Comparison of ENCODE assay signal across 7 mouse cellular contexts in the genomic region with DNA sequence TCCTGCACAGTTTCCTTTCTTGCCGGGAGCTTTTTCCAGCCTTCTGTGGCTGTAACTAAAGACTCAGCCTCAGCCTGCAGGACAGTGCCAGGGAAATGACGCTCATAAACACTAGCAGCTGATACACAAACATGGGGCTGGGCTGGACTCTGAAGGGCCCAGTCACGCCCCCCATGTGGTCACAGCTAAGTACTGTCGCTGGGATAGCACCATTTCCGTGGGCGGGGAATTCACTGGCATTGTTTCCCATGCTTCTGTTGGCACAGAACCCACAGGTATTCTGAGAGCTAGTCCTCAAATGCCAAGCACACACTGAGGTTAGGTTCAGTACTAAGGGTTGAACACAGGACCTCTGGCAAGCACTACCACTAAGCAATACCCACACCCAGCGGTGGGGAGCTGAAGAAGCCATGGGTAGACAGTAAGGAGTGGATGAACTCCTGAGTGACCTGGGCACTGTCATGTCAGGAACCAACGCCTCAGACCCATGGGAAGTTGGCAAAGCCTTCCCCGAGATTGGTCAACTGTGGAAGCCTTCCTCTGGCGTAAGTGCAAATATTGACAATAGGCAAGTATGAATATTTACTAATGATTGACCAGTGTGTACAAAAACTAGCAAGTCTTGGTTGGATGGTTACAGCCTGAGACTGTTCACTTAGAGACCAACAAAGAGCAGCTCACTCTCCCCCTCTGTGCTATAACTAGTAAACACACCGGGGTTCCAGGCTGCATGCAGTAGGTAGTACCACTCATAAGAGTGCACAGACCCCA. TPM values are rescaled to one million over a fixed set of nuclear protein-coding genes. Genes with fewer than 3 reads are reported as not detected.
A peak's percentile ranks its signal among the peaks of the same experiment; 100 is the strongest.
DNase-seq lines count a peak whose midpoint lies in the region; ATAC-seq and TF ChIP-seq lines count a peak whose summit lies in the region.

No protein-coding gene starts in this region.

- TF ChIP-seq CTCF in gastrocnemius, adult 2 months (IDR thresholded peaks at IDR 0.05): peak; percentile 47

- H3K4me1 ChIP-seq in neural tube, embryonic 15.5 days: peaks cover 39% of the 10 kb centered on the region

- WGBS in neural tube, embryonic 15.5 days: 52% methylated on average over 11 of the region's 11 CpGs

- no peaks in the 10 kb centered on the region for H3K9me3 ChIP-seq in neural tube, embryonic 15.5 days (replicated peaks)

- peaks cover 22% of the 10 kb centered on the region for H3K36me3 ChIP-seq in neural tube, embryonic 15.5 days

- intact Hi-C loops in gastrocnemius, adult 2 months (cut with DNase I): no loop called here

- H3K9ac ChIP-seq in neural tube, embryonic 15.5 days (replicated peaks): no peak overlapping the region

- H3K27ac ChIP-seq in gastrocnemius, adult 2 months: peak overlapping the region; percentile 76
- no peak overlapping the region for H3K27ac ChIP-seq in neural tube, embryonic 15.5 days (replicated peaks)

- H3K27me3 ChIP-seq in neural tube, embryonic 15.5 days (replicated peaks): no peaks in the 10 kb centered on the region

- peak overlapping the region; percentile 40 for H3K4me3 ChIP-seq in gastrocnemius, adult 2 months
- no peak overlapping the region for H3K4me3 ChIP-seq in neural tube, embryonic 15.5 days (replicated peaks)

- no peak overlapping the region for H3K4me2 ChIP-seq in neural tube, embryonic 15.5 days

- ATAC-seq in neural tube, embryonic 15.5 days (ENCODE audit: low FRiP score): no peak

- peak; percentile 33 for DNase-seq in right cerebral cortex, adult 18-20 months
- no peak for DNase-seq in right cerebral cortex, adult 2 months (ENCODE audit: low spot score in 2 of 2)
- DNase-seq in gastrocnemius, adult 2 months: peak; percentile 76
- peak; percentile 36 to 51 for DNase-seq in kidney, postnatal 25 days
- DNase-seq in retina, embryonic 14.5 days (ENCODE audit: low spot score): peak; percentile 19
- DNase-seq in adipocyte (ENCODE audit: low spot score): no peak

RNA-seq across cellular contexts. Expression of a gene that starts 38.2 kb away (rescaled TPM):
- 1 to 10 TPM; 2.6 to 4.7 TPM for total RNA-seq in gastrocnemius, adult 2 months (2021)
- polyA plus RNA-seq in neural tube, embryonic 15.5 days (2015; fragmentation: Nextera tagmentation; extraction: Ambion mirVana): 28.3 and 30.4 TPM in 2 replicates

RNA-seq across cellular contexts. Expression of a gene that starts 41.5 kb away (rescaled TPM):
- total RNA-seq in gastrocnemius, adult 2 months (2021): 100 to 1,000 TPM; 170 to 247 TPM
- 58.6 and 61.7 TPM in 2 replicates for polyA plus RNA-seq in neural tube, embryonic 15.5 days (2015; fragmentation: Nextera tagmentation; extraction: Ambion mirVana)

RNA-seq across cellular contexts. Expression of a gene that starts 45.2 kb away (rescaled TPM):
- total RNA-seq in gastrocnemius, adult 2 months (2021): 1 to 10 TPM; 2.4 to 6.5 TPM
- polyA plus RNA-seq in neural tube, embryonic 15.5 days (2015; fragmentation: Nextera tagmentation; extraction: Ambion mirVana): 2.3 and 3.3 TPM in 2 replicates

RNA-seq across cellular contexts. Expression of a gene that starts 50.0 kb away (rescaled TPM):
- total RNA-seq in gastrocnemius, adult 2 months (2021): 1,000 to 10,000 TPM in 1 of 2 experiments, 100 to 1,000 TPM in 1; 885 to 2,545 TPM
- polyA plus RNA-seq in neural tube, embryonic 15.5 days (2015; fragmentation: Nextera tagmentation; extraction: Ambion mirVana): 24.7 and 28.2 TPM in 2 replicates

RNA-seq across cellular contexts. Expression of a gene that starts 51.0 kb away (rescaled TPM):
- 100 to 1,000 TPM; 123 to 143 TPM for total RNA-seq in gastrocnemius, adult 2 months (2021)
- polyA plus RNA-seq in neural tube, embryonic 15.5 days (2015; fragmentation: Nextera tagmentation; extraction: Ambion mirVana): 4.9 and 6.6 TPM in 2 replicates

Comparison
In these comparisons a context has a peak if more than half of its experiments do, and no peak if none do; other contexts are left out.
1. DNase-seq: peak in right cerebral cortex, adult 18-20 months (single experiment), gastrocnemius, adult 2 months (single experiment), kidney, postnatal 25 days (2 of 2) and retina, embryonic 14.5 days (single experiment); none in right cerebral cortex, adult 2 months (0 of 2) and adipocyte (single experiment).